Mouse (Mus musculus) gastrocnemius, postnatal 25 days (tissue): Measurements from ENCODE around the gene A430033K04Rik. TPM values are rescaled to one million over a fixed set of nuclear protein-coding genes. Genes with fewer than 3 reads are reported as not detected.

ENCODE experiments used
- DNase-seq: peaks from one replicate; pipeline ENCODE4 v3.0.0; 2022
- long read RNA-seq, 2 experiments: library from polyadenylated mRNA; stranded (forward); transcript quantifications; one replicate each; pipeline ENCODE4 v2.0.0; 2021
- total RNA-seq, 2 experiments: library from RNA; stranded (reverse); gene quantifications; 1 replicate in 1 of 2; 2 replicates in 1 of 2; pipeline ENCODE4 v1.2.3; 2021

The A430033K04Rik gene
- total RNA-seq: 1 to 10 TPM; 2.5 to 2.6 TPM
- long read RNA-seq, experiment 1, partial matches to known transcripts: 0 of 2 reads
- long read RNA-seq, experiment 1, other reads (novel, unspliced or antisense): 1 of 2 reads
- long read RNA-seq, experiment 2: 0 reads

GRCm38 (mm10) chr5:138622645-138623477 is at the start of gene A430033K04Rik:
TSS of gene A430033K04Rik (plus strand) at chr5:138622859.
- peak; percentile 91 for DNase-seq

GRCm38 (mm10) chr5:138587396-138587795 is 35.3 kb upstream of the A430033K04Rik start:
- no peak for DNase-seq

- no peak for DNase-seq
Measured at GRCm38 (mm10) chr5:138618353-138618752, 4.3 kb upstream of the A430033K04Rik start.

GRCm38 (mm10) chr5:138619211-138620128 is 3.2 kb upstream of the A430033K04Rik start, which contains the start of gene Zfp68:
TSS of gene Zfp68 (minus strand) at chr5:138619761.
- DNase-seq: peak; percentile 94

- DNase-seq: no peak
Measured at GRCm38 (mm10) chr5:138620836-138621235, 1.8 kb upstream of the A430033K04Rik start.

- no peak for DNase-seq
Measured at GRCm38 (mm10) chr5:138623478-138623875, 818 bp downstream of the A430033K04Rik start.

- DNase-seq: no peak
Measured at GRCm38 (mm10) chr5:138636486-138636885, 13.8 kb downstream of the A430033K04Rik start.

- no peak for DNase-seq
Measured at GRCm38 (mm10) chr5:138641081-138641480, 18.4 kb downstream of the A430033K04Rik start.

GRCm38 (mm10) chr5:138641761-138642160 is 19.1 kb downstream of the A430033K04Rik start:
- no peak for DNase-seq

- no peak for DNase-seq
Measured at GRCm38 (mm10) chr5:138652911-138653310, 30.3 kb downstream of the A430033K04Rik start.

- no peak for DNase-seq
Measured at GRCm38 (mm10) chr5:138656477-138657156, 34.0 kb downstream of the A430033K04Rik start.

GRCm38 (mm10) chr5:138657407-138657806 is 34.7 kb downstream of the A430033K04Rik start:
- no peak for DNase-seq

GRCm38 (mm10) chr5:138657854-138658253 is 35.2 kb downstream of the A430033K04Rik start:
- DNase-seq: peak; percentile 4

GRCm38 (mm10) chr5:138658922-138659321 is 36.3 kb downstream of the A430033K04Rik start:
- DNase-seq: no peak

- no peak for DNase-seq
Measured at GRCm38 (mm10) chr5:138683023-138683766, 60.5 kb downstream of the A430033K04Rik start.

- DNase-seq: no peak
Measured at GRCm38 (mm10) chr5:138683821-138684220, 61.2 kb downstream of the A430033K04Rik start.

- no peak for DNase-seq
Measured at GRCm38 (mm10) chr5:138687453-138687852, 64.8 kb downstream of the A430033K04Rik start.

- no peak for DNase-seq
Measured at GRCm38 (mm10) chr5:138689254-138689653, 66.6 kb downstream of the A430033K04Rik start.

GRCm38 (mm10) chr5:138692936-138693570 is 70.4 kb downstream of the A430033K04Rik start:
- no peak for DNase-seq

- DNase-seq: peak; percentile 26
Measured at GRCm38 (mm10) chr5:138694036-138694435, 71.4 kb downstream of the A430033K04Rik start.
